Mouse (Mus musculus) colon, adult 2 months (tissue): ENCODE results near the gene Slc45a1. TPM values are rescaled to one million over a fixed set of nuclear protein-coding genes. Genes with fewer than 3 reads are reported as not detected.

Source experiments
- polyA plus RNA-seq: library from polyadenylated mRNA; depleted of rRNA; stranded (reverse); fragments of >200 nt; gene quantifications from 2 replicates; pipeline ENCODE4 v1.2.3, GENCODE M21; 2012; rRNA removed

The Slc45a1 gene
- polyA plus RNA-seq = 0.73 and 0.98 TPM in 2 replicates

DNA sequence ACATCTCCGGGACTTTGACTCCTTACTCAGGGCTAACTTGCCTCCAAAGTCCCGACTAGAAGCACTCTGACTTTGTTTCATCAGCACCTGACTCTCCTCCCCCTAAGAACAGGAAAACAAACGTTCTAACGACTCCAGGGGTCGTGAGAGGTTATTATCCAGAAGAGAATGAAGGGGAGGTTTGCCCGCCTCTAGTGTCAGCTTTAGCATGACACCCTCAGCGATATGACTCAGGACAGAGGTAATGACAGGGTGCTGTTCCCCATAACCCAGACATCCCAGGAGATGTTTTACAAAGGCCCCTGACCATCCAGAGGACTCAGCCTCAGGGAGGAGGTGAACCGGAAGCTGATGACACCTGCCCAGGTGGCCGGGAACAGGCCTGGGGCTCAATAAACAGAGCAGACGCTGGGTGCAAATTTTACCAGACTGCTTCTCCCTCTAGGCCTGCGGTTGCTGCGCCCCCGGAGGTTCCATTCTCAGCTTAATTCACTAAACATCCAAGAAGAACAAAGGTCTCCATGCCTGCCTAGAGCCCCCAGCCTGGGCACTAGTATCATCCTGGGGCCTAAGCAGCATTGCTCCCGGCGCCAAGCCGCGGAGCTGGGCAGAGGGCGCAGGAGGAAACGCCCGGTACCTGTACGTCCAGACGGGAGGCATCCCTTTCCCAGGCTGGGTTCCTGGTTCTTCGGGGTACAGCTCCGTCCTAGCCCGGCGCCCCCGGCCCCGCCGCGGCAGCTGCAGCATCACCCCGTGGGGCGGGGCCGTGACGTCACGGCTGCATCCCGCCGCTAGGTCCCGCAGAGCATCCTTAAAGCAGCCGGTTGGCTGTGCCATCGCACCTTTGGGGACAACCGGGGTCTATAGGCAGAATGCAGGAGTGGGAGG lies at the start of gene Slc45a1:
Slc45a1 (minus strand) TSS at position 785 of the 888 bp plus-strand sequence.

Other genes with a start within 250 kb of the Slc45a1 start
- 25.3 and 30.1 TPM in 2 replicates for gene Errfi1, start 201.7 kb upstream of the Slc45a1 start, polyA plus RNA-seq